Mouse (Mus musculus): Measurements from ENCODE around the gene Dctn2. TPM values are rescaled to one million over a fixed set of nuclear protein-coding genes. Genes with fewer than 3 reads are reported as not detected.

The Dctn2 gene
- total and polyA plus RNA-seq, 2 experiments from 2014 or later, result 154 to 197 TPM

DNA sequence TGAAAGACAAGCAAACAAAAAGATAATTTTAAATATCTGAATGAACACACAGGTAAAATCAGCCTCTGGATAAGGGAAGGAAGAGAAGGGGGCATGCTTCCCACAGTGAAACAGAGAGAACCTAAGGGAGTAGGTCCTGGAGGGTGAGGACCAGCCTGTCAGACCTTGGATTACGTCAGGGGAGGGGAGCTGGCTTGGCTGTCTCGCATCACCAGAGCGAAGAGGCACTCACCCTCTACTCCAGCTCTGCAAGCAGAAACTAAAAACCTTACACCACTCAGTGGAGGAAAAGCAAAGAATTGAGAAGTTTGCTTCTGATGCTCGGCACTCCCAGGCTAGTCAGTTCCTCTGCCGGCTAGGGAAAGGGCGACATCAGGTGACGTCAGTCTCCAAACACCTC is 53.8 kb downstream of the Dctn2 start:
- no peak for ATAC-seq (ENCODE audit: insufficient read depth, low read depth)
- 70% methylated on average over 7 of the region's 7 CpGs for whole genome bisulfite sequencing
- no peaks in the 10 kb centered on the region for H3K9me3 ChIP-seq (replicated peaks; ENCODE audit: control insufficient read depth, low read length)

DNA sequence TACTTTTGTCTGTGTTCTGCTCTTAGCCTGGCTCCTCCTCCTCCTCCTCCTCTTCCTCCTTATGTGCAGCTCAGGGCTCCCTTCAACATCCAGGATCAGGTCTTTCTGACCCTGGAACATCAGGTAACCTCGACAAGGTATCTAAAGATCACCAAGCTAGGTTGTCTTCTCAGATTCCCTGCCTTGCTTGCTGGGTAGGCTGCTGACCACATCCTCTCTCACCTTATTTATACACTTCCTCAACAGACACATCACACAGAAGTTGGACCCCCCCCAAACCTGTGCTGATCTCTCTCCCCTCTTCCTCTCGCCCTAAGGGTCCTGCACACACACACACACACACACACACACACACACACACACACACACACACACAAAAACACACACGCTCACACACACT is 55.5 kb downstream of the Dctn2 start, which contains the start of gene Arhgap9:
Gene Arhgap9, plus strand, starts transcription at position 344 of the 400 bp plus-strand sequence.
- Histone ChIP-seq H3K27me3 (ENCODE audit: control insufficient read depth, insufficient read depth, low read length) (peaks cover 31% of the 10 kb centered on the region), H3K27ac (ENCODE audit: low read depth) (no peak within 1 kb of the TSS; the same call in 1 of the 2 replicates), H3K4me2 (ENCODE audit: low read depth, low read length) (no peak within 1 kb of the TSS), H3K4me1 (ENCODE audit: control insufficient read depth, insufficient read depth) (peaks cover 11% of the 10 kb centered on the region), H3K4me3 (ENCODE audit: low read depth, low read length) (no peak within 1 kb of the TSS), H3K9me3 (replicated peaks; ENCODE audit: control insufficient read depth, low read length) (no peaks in the 10 kb centered on the region), H3K9ac (replicated peaks; ENCODE audit: low read depth, low read length) (no peak within 1 kb of the TSS), H3K36me3 (replicated peaks; ENCODE audit: control insufficient read depth, insufficient read depth, low read length) (no peaks in the 10 kb centered on the region)
- no peak for DNase-seq (ENCODE audit: low spot score)
- no peak for TF ChIP-seq CTCF (IDR thresholded peaks at IDR 0.05; ENCODE audit: low read depth)
- no peak for TF ChIP-seq EP300 (IDR thresholded peaks at IDR 0.05; ENCODE audit: low read depth)
- ATAC-seq (ENCODE audit: insufficient read depth, low read depth), result no peak
- 69% methylated on average over 3 of the region's 3 CpGs for WGBS

More for the DNA sequence above, 53.8 kb downstream of the Dctn2 start:
- TF ChIP-seq CTCF (IDR thresholded peaks at IDR 0.05; ENCODE audit: low read depth) (no peak), EP300 (IDR thresholded peaks at IDR 0.05; ENCODE audit: low read depth) (no peak)
- no peak overlapping the region for H3K9ac ChIP-seq (replicated peaks; ENCODE audit: low read depth, low read length)
- no peaks in the 10 kb centered on the region for H3K4me1 ChIP-seq (ENCODE audit: control insufficient read depth, insufficient read depth)
- H3K36me3 ChIP-seq (replicated peaks; ENCODE audit: control insufficient read depth, insufficient read depth, low read length), result no peaks in the 10 kb centered on the region
- no peak overlapping the region for H3K4me2 ChIP-seq (ENCODE audit: low read depth, low read length)
- H3K4me3 ChIP-seq (ENCODE audit: low read depth, low read length), result no peak overlapping the region
- no peak for DNase-seq (ENCODE audit: low spot score)
- H3K27ac ChIP-seq (ENCODE audit: low read depth), result no peak overlapping the region
- peaks cover 16% of the 10 kb centered on the region for H3K27me3 ChIP-seq (ENCODE audit: control insufficient read depth, insufficient read depth, low read length)

DNA sequence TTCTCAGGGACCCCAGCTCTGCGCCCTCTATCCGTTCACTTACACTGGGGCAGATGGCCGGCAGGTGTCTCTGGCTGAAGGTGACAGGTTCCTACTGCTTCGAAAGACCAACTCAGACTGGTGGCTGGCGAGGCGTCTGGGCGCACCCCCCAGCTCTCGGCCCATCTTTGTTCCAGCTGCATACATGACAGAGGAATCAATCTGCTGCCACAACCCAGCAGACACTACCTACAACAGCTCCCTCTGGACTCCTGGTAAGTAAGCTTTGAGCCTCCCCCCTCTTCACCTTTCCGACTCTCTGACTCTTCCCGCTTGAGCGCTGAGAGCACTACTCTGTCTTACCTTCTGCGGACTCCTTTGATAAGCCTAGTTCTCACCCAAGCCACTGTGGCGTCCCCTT is 56.0 kb downstream of the Dctn2 start:
- no peak overlapping the region for H3K27ac ChIP-seq (ENCODE audit: low read depth)
- DNase-seq (ENCODE audit: low spot score), result no peak
- 49% methylated on average over 13 of the region's 13 CpGs for WGBS
- H3K9ac ChIP-seq (replicated peaks; ENCODE audit: low read depth, low read length), result no peak overlapping the region
- ATAC-seq (ENCODE audit: insufficient read depth, low read depth), result no peak
- H3K4me2 ChIP-seq (ENCODE audit: low read depth, low read length), result no peak overlapping the region
- no peaks in the 10 kb centered on the region for H3K9me3 ChIP-seq (replicated peaks; ENCODE audit: control insufficient read depth, low read length)
- TF ChIP-seq CTCF (IDR thresholded peaks at IDR 0.05; ENCODE audit: low read depth) (no peak), EP300 (IDR thresholded peaks at IDR 0.05; ENCODE audit: low read depth) (no peak)
- peaks cover 37% of the 10 kb centered on the region for H3K27me3 ChIP-seq (ENCODE audit: control insufficient read depth, insufficient read depth, low read length)
- peaks cover 12% of the 10 kb centered on the region for H3K4me1 ChIP-seq (ENCODE audit: control insufficient read depth, insufficient read depth)
- H3K4me3 ChIP-seq (ENCODE audit: low read depth, low read length), result no peak overlapping the region
- no peaks in the 10 kb centered on the region for H3K36me3 ChIP-seq (replicated peaks; ENCODE audit: control insufficient read depth, insufficient read depth, low read length)

DNA sequence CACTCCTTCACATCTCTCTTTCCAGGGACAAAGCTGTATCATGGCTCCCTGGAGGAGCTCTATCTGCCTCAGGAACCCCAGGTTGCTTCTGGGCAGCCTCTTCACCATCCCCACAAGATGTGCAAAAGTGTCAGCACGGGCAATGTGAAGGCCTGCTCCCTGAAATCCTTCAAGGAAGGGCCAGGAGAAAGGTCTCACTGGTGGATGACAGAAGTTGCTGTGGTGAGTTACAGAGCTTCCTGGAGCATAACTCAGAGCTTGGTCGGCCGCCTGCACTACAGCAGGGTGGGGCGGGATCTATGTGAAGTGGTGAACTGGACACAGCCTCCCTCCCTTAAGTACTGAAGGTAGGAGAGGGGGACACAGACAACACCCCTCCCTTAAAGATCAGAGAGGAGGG is 56.5 kb downstream of the Dctn2 start:
- H3K4me3 ChIP-seq (ENCODE audit: low read depth, low read length), result no peak overlapping the region
- H3K4me2 ChIP-seq (ENCODE audit: low read depth, low read length), result no peak overlapping the region
- no peaks in the 10 kb centered on the region for H3K36me3 ChIP-seq (replicated peaks; ENCODE audit: control insufficient read depth, insufficient read depth, low read length)
- no peak for TF ChIP-seq CTCF (IDR thresholded peaks at IDR 0.05; ENCODE audit: low read depth)
- TF ChIP-seq EP300 (IDR thresholded peaks at IDR 0.05; ENCODE audit: low read depth), result no peak
- H3K9me3 ChIP-seq (replicated peaks; ENCODE audit: control insufficient read depth, low read length), result no peaks in the 10 kb centered on the region
- H3K4me1 ChIP-seq (ENCODE audit: control insufficient read depth, insufficient read depth), result peaks cover 12% of the 10 kb centered on the region
- no peak overlapping the region for H3K27ac ChIP-seq (ENCODE audit: low read depth)
- H3K9ac ChIP-seq (replicated peaks; ENCODE audit: low read depth, low read length), result no peak overlapping the region
- WGBS, result 51% methylated on average over 4 of the region's 4 CpGs
- DNase-seq (ENCODE audit: low spot score) (no peak), ATAC-seq (ENCODE audit: insufficient read depth, low read depth) (no peak)
- peaks cover 42% of the 10 kb centered on the region for H3K27me3 ChIP-seq (ENCODE audit: control insufficient read depth, insufficient read depth, low read length)

DNA sequence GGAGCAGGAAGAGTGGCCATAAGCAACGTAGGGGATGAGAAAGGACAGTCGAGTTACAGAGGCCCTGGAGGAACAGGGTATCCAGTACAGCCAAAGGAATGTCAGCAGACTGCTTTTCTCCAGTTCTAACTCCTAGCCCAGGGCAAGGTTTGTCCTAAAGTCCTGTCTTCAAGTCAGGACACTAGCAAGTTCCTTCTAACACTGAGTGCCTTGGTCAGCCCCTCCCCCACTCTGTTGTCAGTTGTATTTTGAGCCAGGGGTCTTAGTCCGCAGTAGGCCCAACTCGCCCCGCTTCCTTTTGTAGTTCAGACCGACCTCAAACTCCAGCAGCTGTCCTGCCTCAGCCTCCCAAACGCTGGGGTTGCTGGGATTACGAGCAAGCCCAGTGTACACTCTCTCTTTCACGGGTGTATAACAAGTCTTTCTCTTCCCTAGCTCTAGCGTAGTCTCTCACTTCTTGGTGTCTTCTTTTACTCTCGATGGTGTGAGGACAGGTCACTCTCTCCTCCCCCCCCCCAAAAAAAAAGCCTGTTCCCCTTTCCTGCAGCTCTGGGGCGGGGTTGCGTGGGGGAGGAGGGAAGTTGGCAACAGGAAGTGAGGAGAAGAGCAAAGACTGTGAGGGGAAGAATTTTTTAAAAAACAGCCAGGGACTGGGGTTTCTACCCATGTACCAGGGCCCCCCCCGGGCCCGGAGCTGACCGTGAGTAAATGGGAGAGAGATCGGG is 57.1 kb downstream of the Dctn2 start:
- no peak overlapping the region for H3K4me3 ChIP-seq (ENCODE audit: low read depth, low read length)
- H3K9me3 ChIP-seq (replicated peaks; ENCODE audit: control insufficient read depth, low read length), result no peaks in the 10 kb centered on the region
- no peak overlapping the region for H3K27ac ChIP-seq (ENCODE audit: low read depth)
- ATAC-seq (ENCODE audit: insufficient read depth, low read depth), result no peak
- no peak overlapping the region for H3K9ac ChIP-seq (replicated peaks; ENCODE audit: low read depth, low read length)
- DNase-seq (ENCODE audit: low spot score), result no peak
- peaks cover 12% of the 10 kb centered on the region for H3K4me1 ChIP-seq (ENCODE audit: control insufficient read depth, insufficient read depth)
- H3K4me2 ChIP-seq (ENCODE audit: low read depth, low read length), result no peak overlapping the region; the same call in 1 of the 2 replicates
- WGBS, result 59% methylated on average over 15 of the region's 17 CpGs
- H3K27me3 ChIP-seq (ENCODE audit: control insufficient read depth, insufficient read depth, low read length), result peaks cover 46% of the 10 kb centered on the region
- H3K36me3 ChIP-seq (replicated peaks; ENCODE audit: control insufficient read depth, insufficient read depth, low read length), result no peaks in the 10 kb centered on the region
- TF ChIP-seq EP300 (IDR thresholded peaks at IDR 0.05; ENCODE audit: low read depth) (no peak), CTCF (IDR thresholded peaks at IDR 0.05; ENCODE audit: low read depth) (no peak)

DNA sequence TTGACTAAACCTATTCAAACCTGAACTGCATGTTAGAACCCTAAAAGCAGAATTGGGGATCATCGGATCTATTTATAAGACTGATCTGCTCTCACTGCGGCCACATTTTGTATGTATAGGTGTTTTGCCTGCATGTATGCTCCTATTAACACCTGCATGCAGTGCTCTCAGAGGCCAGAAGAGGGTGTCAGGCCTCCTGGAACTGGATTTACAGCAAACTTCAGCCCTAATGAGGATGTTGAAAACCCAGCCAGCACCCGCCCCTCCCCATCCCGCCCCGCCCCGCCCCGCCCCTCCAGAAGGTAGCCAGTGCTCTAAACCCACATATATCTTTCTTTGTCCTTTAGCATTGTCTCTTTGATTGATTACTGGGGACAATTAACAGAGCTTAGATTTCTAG is 58.3 kb downstream of the Dctn2 start:
- Histone ChIP-seq H3K9me3 (replicated peaks; ENCODE audit: control insufficient read depth, low read length) (no peaks in the 10 kb centered on the region), H3K4me3 (ENCODE audit: low read depth, low read length) (no peak overlapping the region), H3K4me1 (ENCODE audit: control insufficient read depth, insufficient read depth) (peaks cover 12% of the 10 kb centered on the region), H3K4me2 (ENCODE audit: low read depth, low read length) (no peak overlapping the region), H3K9ac (replicated peaks; ENCODE audit: low read depth, low read length) (no peak overlapping the region), H3K36me3 (replicated peaks; ENCODE audit: control insufficient read depth, insufficient read depth, low read length) (no peaks in the 10 kb centered on the region), H3K27me3 (ENCODE audit: control insufficient read depth, insufficient read depth, low read length) (peaks cover 52% of the 10 kb centered on the region), H3K27ac (ENCODE audit: low read depth) (no peak overlapping the region)
- no peak for DNase-seq (ENCODE audit: low spot score)
- no peak for ATAC-seq (ENCODE audit: insufficient read depth, low read depth)
- TF ChIP-seq EP300 (IDR thresholded peaks at IDR 0.05; ENCODE audit: low read depth) (no peak), CTCF (IDR thresholded peaks at IDR 0.05; ENCODE audit: low read depth) (peak; percentile 32; the same call in 1 of the 2 replicates)
- WGBS, result 10% methylated on average over 7 of the region's 7 CpGs

Measured in heart, postnatal 0 days (tissue).